Mouse (Mus musculus): ENCODE results near the gene Gpr55.
"Not testable (repeated sequence)": the region's sequence is repeated elsewhere in the genome, so short reads cannot be mapped to it uniquely, and the experiment has no call there.

Gene Gpr55

GRCm38 (mm10) chr1:85960873-85961272 lies at the start of gene Gpr55:
Gpr55 (minus strand) TSS chr1:85961007.
- no peak for DNase-seq (ENCODE audit: low read depth in 2 of 2, low spot score in 2 of 2)

DNA sequence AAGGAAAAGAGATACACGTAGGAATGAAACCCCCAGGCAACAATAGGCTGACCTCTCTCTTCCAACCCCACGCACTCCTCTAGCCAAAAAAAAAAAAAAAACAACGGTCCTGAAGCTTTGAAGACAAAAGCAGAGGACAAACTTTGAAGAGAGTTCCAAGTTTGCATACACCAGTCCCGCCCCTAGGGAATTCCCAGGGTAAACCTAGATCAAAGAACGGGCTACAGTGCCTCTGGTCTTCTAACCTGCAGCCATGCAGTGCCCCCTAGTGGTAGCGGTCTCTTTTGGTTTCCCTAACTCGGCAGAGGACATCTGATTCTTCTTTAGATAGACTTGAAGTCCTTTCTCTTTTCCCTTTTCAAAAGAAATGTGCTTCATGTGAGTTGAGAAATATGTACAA lies 47.0 kb upstream of the Gpr55 start:
- peak; percentile 85 to 86 for DNase-seq (ENCODE audit: low read depth in 2 of 2, low spot score in 2 of 2)

GRCm38 (mm10) chr1:86006040-86006439 lies 45.2 kb upstream of the Gpr55 start:
- no peak for DNase-seq (ENCODE audit: low read depth in 2 of 2, low spot score in 2 of 2)

DNA sequence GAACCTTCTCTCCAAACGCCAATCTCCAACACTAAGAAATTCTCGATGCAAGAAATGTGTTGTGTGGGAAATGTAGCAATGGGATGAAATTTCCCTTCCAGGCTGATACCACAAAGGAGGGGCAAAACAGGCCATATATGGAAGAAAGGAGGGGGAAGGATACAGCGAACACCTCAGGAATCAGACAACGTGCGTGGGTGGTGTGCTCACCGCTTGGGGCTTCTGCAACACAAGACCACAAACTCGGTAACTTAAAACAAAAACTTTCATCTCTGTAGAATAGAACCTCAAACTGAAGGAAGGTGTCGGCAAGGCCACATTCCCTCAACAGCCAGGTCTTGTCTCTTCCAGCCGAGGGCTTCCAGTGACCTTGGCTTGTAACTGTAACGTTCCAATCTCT lies 44.7 kb upstream of the Gpr55 start:
- DNase-seq (ENCODE audit: low read depth in 2 of 2, low spot score in 2 of 2) = peak; percentile 16 to 48

GRCm38 (mm10) chr1:85999853-86000570 lies 39.2 kb upstream of the Gpr55 start:
- no peak for DNase-seq (ENCODE audit: low read depth in 2 of 2, low spot score in 2 of 2)

DNA sequence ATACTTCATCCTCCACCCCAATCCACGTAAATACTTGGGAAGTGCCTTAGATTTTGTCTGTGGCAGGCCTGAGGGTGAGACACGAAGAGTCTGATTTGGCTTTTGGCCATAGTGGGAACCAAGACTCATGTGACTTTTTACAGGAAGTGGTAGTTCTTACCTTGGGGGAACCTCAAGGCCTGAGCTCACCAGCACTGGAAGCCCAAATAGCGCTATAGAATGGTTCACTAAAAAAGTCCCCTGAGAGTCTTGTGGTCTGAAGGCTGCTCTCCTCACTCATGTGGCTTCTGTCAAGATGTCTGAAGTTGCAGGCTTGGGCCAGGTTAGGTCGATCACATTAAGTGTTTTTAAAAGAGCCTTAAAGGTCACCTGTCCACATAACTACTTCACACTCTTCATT lies 37.2 kb upstream of the Gpr55 start:
- peak; percentile 39 to 51 for DNase-seq (ENCODE audit: low read depth in 2 of 2, low spot score in 2 of 2)

- DNase-seq (ENCODE audit: low read depth in 2 of 2, low spot score in 2 of 2) = no peak
Observed at GRCm38 (mm10) chr1:85997221-85997620, 36.4 kb upstream of the Gpr55 start.

- DNase-seq (ENCODE audit: low read depth in 2 of 2, low spot score in 2 of 2) = no peak
Observed at GRCm38 (mm10) chr1:85993541-85993940, 32.7 kb upstream of the Gpr55 start.

- DNase-seq (ENCODE audit: low read depth in 2 of 2, low spot score in 2 of 2) = no peak
Observed at GRCm38 (mm10) chr1:85992175-85992574, 31.4 kb upstream of the Gpr55 start.

DNA sequence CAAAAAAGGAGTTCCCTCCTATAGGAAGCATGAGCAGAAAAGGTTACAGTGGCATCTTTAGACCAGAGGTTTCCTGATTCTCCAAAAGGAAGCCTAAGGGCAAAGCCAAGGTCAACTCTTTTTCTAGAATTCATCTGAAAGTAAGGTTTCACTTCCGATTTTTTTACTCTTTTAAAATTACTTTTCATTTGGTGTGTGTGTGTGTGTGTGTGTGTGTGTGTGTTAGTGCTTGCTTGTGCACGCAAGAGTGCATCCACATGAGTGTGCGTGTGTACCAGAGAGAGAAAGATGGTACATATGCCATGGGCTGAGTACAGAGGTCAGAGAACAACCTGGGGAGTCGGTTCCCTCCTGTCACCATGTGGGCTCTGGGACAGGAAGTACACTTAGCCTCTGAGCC lies 28.1 kb upstream of the Gpr55 start:
- DNase-seq (ENCODE audit: low read depth in 2 of 2, low spot score in 2 of 2) = not testable (repeated sequence)

DNA sequence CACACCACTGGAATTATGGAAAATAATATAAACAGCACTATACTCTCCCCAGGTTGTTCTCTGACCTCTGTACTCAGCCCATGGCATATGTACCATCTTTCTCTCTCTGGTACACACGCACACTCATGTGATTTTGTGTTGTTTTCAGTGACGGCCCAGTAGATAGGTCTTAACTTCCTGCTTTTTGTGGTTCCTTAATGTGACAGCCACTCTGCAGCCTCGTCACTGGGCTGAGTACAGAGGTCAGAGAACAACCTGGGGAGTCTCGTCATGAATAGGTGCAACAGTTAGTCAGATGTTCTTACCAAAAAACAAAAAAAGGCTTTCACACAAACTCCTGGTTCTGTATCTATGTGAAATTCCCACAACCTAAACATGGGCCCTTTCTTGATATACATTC lies 27.5 kb upstream of the Gpr55 start:
- DNase-seq (ENCODE audit: low read depth in 2 of 2, low spot score in 2 of 2) = no peak

DNA sequence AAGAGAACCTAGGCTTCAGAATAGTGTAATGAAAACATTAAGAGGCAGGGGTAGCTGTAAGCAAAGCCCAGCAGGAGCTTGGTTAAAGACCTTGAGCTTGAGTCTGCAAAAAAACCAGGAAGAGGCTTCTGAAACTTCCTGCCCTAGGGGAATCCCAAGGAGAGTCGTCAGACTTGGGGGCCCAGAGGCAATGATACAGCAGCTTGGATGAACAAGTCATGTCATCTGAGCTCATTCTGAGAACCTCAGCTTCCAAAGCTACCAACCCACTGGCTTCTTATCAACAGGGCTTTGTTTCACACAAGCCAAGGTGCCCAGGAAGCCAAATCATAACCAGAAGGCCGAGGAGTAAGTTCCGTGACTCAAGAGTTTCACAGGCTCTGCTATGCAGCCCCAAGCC lies 25.0 kb upstream of the Gpr55 start:
- DNase-seq (ENCODE audit: low read depth in 2 of 2, low spot score in 2 of 2) = no peak

- DNase-seq (ENCODE audit: low read depth in 2 of 2, low spot score in 2 of 2) = no peak
Observed at GRCm38 (mm10) chr1:85981738-85982357, 21.0 kb upstream of the Gpr55 start.

DNA sequence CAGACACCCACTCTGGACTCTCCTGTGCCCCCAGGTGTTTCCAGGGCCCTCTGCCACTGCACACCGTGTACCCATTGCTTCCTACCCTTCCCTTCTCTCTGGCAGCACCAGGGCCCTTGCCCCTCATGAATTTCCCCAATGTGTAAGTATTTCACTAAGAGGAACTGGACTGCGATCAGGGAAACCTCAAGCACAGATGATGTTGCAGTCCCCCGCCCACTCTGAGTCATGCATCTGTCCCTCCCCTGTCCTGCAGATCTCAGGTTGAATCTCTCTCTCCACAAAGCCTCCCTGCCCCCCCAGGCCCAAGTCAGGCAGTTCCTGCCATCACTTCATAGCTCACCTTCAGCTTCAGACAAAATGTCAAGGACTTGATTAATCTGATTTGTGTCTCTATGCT lies 16.9 kb upstream of the Gpr55 start:
- DNase-seq (ENCODE audit: low read depth in 2 of 2, low spot score in 2 of 2) = no peak

DNA sequence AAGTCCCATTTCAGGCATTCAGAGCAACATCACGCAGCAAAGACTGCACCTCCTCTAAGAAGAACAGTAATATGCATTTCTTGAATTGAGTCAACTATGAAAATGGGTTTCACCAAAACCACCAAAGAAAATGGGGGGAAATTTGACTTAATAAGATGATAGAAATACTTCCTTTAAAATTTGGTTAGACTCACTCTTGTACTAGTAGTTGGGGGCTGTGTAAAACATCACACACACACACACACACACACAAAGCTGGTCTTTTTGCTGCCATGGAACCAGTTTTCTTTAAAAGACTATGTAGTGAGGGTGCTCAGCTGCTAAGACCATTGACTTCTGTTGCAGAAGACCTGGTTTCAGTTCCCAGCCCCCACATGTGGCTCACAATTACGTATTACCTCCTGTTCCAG lies 12.7 kb upstream of the Gpr55 start:
- DNase-seq (ENCODE audit: low read depth in 2 of 2, low spot score in 2 of 2) = no peak

DNA sequence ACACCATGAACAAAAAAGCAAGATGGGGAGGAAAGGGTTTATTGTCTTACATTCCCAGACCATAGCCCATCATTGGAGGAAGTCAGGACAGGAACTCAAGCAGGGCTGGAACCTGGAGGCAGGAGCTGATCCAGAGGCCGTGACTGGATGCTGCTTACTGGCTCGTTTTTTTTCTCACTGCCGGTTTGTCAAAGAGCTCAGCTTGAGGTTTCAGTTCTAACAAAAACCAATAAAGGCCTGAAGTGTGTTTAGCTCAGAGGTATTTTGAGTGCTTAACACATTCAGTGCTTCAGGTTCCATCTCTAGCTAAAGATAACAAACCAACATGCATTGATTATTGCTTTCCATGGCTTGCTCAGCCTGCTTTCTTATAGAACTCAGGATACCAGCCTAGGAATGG lies 11.5 kb upstream of the Gpr55 start:
- DNase-seq (ENCODE audit: low read depth in 2 of 2, low spot score in 2 of 2) = no peak

DNA sequence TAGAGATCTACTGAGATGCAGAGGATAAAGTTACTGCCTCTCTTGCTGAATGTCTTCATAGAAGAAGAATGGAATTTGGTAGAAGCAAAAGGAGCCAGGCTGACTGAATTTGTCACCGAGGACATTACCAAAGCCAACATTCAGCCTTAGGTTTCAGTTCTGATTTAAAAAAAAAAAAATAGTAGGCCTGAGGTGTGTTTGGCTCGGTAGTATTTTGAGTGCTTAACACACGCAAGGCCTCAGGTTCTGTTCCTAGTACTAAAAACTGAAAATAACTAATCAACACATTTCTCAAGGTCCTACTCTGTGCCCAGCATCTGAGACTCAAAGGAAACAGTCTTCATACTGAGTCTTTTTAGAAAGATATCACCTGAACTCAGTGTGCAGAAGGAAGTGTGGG lies 10.3 kb upstream of the Gpr55 start:
- no peak for DNase-seq (ENCODE audit: low read depth in 2 of 2, low spot score in 2 of 2)

DNA sequence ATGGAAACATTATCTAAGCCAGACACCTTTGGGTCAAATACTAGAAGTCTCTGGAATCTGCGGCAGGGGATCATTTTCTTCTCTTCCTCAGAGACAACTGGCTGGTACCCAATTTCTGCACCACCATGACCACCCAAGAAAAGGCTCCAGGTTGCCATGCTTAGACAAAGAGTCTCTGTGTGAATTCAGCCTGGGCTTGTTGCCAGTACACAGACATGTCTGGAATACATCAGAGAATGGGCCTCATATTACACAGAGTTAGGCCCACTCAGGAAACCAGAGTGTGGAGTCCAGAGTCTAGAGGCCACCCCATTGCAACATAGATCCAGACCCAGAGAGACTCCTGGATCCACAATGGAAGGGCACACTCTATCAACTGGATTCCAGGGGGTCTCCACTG lies 8.7 kb upstream of the Gpr55 start:
- DNase-seq (ENCODE audit: low read depth in 2 of 2, low spot score in 2 of 2) = no peak

DNA sequence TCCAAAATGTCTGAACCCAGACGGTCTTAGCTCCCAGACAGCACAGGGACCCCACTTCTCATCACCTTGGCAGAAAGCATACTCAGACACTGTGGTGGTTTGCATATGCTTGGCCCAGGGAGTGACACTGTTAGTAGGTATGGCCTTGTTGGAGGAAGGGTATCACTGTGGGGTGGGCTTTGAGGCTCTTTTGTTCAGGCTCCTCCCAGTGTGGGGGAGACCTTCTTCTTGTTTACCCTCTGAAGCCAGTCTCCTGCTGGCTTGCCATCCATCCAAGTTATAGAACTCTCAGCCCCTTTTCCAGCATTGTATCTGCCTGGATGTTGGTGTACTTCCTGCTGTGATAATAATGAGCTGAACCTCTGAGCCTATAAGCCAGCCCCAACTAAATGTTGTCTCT lies 8.3 kb upstream of the Gpr55 start:
- no peak for DNase-seq (ENCODE audit: low read depth in 2 of 2, low spot score in 2 of 2)

DNA sequence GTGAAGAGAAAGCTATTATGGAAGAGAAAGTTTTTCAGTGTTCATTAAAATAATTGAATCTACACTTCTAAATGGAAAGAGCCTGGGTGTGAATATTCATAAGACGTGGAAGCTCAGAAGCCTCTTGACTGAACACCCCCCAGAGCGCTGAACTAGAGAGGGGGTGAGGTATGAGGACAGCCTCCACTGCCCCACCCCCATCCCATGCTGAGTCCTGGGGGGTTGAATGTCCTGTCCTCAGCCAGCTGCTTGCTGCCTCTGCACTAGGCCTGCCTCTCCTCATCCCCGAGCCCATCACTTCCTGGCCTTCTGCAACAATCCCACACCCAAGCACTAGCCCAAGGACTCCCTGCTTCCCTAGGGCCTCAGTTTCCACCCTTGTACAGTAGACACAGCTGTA lies 5.0 kb upstream of the Gpr55 start:
- no peak for DNase-seq (ENCODE audit: low read depth in 2 of 2, low spot score in 2 of 2)

DNA sequence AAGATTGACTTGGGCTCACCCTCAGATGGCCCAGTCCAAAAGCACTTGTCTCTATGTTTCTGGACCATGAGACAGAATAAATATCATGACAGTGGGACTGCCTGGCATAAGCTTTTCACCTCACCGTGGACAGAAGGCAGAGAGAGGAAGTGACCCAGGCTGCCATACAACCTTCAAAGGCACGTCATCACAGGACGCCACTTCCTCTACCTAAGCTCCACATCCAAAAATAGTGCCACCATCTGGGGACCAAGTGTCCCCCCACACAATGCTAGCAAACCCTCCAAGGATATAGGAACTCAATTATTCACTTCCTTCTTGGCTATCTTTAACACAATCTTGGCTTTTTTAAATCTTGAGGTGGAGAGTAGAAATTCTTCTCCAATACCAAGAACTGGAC lies 1.3 kb upstream of the Gpr55 start:
- DNase-seq (ENCODE audit: low read depth in 2 of 2, low spot score in 2 of 2) = peak in 1 of 2 experiments; percentile 26

DNA sequence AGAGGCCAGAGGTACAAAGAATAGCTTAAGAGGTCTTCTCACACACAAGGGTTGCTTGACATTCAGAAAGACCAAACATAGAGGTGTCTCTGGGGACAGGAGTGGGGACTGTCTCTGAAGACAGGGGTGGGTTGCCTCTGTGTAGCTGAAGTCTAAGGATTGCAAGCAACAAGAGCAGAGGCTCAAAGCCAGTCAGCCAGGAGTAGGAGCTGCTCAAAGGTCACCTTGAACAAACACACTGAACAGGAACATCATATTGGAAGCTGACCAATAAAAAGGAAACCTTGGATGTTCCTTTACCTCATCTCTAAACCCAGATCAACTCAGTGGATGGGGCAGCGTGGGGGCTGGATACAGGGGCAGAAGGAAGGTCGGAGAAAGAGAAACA lies 924 bp downstream of the Gpr55 start:
- no peak for DNase-seq (ENCODE audit: low read depth in 2 of 2, low spot score in 2 of 2)
